Mouse (Mus musculus) MN1 (cell line): ENCODE results near the gene Gm15155.
"Not testable (repeated sequence)": the region's sequence is repeated elsewhere in the genome, so short reads cannot be mapped to it uniquely, and the experiment has no call there.

ENCODE experiments used
- DNase-seq: peaks from one replicate; pipeline ENCODE4 v3.0.0-alpha.2; 2016; ENCODE audit warnings: low spot score

The Gm15155 gene

DNA sequence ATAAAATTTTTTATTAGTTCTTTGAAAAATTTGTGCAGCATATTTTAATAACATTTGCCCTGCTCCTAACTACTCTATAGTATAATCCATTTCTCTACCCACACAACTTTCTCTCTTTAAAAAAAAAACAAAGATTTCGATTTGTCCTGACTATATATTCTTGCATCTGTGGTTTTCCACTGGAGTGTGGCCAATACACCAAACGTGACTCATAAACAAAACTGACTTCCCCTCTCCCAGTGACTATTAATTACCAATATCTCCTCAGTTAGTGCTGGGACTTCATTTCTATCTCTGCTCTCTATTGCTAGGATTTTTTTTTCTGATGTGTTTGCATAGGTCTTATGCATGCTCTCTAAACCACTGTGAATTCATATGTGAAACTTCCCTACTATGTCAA lies 531.2 kb downstream of the Gm15155 start:
- no peak for DNase-seq

DNA sequence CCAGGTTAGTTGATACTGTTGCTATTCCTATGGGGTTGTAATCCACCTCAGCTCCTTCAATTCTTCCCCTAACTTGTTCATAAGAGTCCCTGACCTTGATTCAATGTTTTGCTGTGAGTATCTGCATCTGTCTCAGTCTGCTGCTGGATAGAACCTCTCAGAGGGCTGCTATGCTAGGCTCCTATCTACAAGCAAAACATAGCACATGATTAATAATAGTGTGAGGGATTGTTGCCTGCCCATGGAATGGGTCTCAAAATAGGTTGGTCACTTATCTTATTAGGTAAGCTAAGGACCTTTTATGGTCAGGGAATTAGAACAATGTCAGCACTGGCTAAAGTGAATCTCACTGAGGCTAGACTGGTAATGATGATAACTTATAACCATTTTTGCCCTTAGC lies 547.0 kb downstream of the Gm15155 start:
- DNase-seq, result no peak

- not testable (repeated sequence) for DNase-seq
Measured at GRCm38 (mm10) chrX:156303806-156304205, 679.3 kb downstream of the Gm15155 start.
